Mouse (Mus musculus) MN1 (cell line): Measurements from ENCODE around the gene Sh2b1.

Experiments
- DNase-seq: peaks from one replicate; pipeline ENCODE4 v3.0.0-alpha.2; 2016; ENCODE audit warnings: low spot score

The Sh2b1 gene

GRCm38 (mm10) chr7:126418496-126418895, 56.7 kb downstream of the Sh2b1 start:
- DNase-seq: no peak

DNA sequence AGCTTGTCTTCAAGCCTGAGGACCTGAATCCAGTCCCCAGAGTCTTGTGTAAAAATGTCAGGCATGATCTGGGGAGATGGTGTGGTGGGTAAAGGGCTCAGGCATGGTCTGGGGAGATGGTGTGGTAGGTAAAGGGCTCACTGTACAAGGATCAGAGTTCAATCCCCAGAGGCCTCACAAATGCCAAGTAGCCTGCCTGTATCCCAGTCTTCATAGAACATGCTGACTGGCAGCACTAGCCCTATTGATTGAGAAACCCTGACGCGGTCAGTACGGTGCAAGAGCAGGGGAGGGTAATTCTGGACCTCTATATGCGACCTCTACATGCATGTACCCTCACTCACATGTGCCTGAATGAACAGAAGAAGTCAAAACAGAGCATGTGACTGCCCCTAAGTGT, 57.6 kb downstream of the Sh2b1 start:
- no peak for DNase-seq

- DNase-seq: no peak
Observed at GRCm38 (mm10) chr7:126417045-126417444, 58.2 kb downstream of the Sh2b1 start.
